Mouse (Mus musculus) ES-Bruce4 (cell line): ENCODE results near the gene Cxcr6.

Source experiments
- CTCF ChIP-seq: IDR thresholded peaks from one replicate; pipeline ENCODE4 v1.8.1; 2011; ENCODE audit warnings: low read depth, low read length
- EP300 ChIP-seq: IDR thresholded peaks from 2 replicates; pipeline ENCODE4 v1.6.1; 2011; ENCODE audit warnings: low read depth, low read length; ENCODE audit not compliant: insufficient read depth
- POLR2A ChIP-seq: IDR thresholded peaks from one replicate; pipeline ENCODE4 v1.8.1; 2011; ENCODE audit warnings: low read length; ENCODE audit not compliant: insufficient read depth

DNA sequence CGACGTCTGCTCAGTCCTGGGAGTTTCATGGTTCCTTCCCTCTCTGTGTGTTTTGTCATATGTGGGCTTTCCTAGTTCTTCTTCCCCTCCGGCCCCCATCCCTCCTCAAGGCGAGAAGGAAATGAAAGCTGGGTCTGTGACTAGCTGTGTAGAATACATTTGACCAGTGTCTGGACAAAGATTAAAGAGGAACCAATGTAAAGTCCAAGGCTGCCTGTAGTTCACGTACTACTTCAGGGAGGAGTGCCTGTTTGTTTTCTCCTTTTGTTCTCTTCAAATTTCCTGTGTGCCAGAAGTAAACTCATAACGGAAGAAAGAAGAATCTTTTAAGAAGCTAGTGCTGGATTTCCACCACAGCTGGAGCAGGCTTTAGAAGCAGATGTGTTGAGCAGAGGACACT is 36.7 kb upstream of the Cxcr6 start:
- TF ChIP-seq POLR2A: no peak
- no peak for TF ChIP-seq CTCF
- TF ChIP-seq EP300: no peak
